Mouse (Mus musculus): ENCODE data around the gene Xlr3a.
"Not testable (repeated sequence)": the region's sequence is repeated elsewhere in the genome, so short reads cannot be mapped to it uniquely, and the experiment has no call there.

Gene Xlr3a

GRCm38 (mm10) chrX:73096941-73097508 lies at the start of gene Xlr3a:
TSS of gene Xlr3a (minus strand) at chrX:73097095.
- DNase-seq (ENCODE audit: low spot score) = peak; percentile 73

GRCm38 (mm10) chrX:73143218-73143618 lies 46.3 kb upstream of the Xlr3a start:
- not testable (repeated sequence) for DNase-seq (ENCODE audit: low spot score)

DNA sequence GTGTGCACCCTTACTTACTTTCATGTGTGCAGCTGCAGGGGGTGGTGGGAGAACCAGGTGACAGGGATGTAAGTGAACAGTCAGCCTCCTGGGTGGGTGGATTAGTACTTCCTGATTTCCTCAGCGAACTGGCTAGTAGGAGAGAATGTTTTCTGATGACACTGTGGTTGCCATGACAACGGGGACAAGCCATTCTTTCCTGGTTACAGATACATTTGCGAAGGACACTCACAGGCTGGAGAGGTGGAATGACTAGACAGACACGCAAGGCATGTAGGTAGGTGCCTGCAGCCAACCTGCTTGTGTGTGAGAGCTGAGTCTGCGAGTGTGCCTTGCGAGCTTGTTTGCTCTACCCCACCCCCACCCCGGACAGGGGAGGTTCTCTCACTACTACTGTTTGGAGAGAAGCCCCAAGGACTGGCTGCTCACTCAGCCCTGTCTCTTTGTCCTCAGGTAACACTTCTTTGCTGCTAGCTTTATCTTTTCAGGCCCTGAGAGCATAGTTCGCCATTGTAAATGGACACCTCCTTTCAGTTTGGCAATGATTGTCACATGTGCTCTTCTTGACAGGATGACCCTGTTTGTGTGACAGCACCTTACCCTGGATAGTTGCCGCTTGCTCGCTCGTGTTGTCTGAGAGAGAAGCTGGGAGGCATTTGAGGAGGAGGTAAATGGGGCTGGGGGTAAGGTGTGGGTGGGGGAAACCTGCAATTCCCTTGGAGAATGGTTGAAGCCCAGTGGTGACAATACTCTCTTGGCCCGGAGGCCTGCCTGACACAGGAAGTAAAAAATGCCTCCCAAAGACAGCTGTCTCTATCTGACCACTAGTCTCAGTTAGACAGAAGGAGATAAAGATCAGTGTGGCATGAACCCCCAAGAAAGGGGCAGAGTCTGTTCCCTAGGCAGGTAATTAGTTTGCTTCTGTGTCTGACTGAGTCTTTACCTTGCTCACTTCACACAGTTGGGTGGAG lies 26.2 kb upstream of the Xlr3a start:
- not testable (repeated sequence) for DNase-seq (ENCODE audit: low spot score)

DNA sequence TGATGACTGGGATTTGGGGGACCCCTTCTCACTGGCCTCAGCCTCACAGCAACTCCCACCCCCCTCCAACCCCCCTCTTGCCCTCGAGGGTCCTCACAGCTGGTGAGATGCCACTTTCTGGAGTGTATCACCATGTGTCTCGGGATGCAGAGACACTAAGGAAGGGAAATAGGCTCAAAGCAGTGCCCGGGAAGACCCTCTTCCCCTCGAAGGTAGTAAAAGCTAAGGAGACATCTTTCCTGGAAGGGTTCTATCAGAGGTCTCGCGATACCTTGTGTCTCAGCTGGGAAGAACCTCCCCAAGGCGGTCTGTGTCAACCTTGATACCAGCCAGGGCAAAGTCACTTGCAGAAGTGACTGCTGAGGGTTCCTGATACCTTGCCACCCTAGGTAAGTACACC lies 19.9 kb upstream of the Xlr3a start, which contains the start of gene Gm14685:
Gene Gm14685, plus strand, starts transcription at position 301 of the 400 bp plus-strand sequence.
- DNase-seq (ENCODE audit: low spot score) = not testable (repeated sequence)

- DNase-seq (ENCODE audit: low spot score) = not testable (repeated sequence)
Measured at GRCm38 (mm10) chrX:73082267-73083055, 14.4 kb downstream of the Xlr3a start, which contains the start of gene Xlr4a. TSS of gene Xlr4a (minus strand) at chrX:73082478.

GRCm38 (mm10) chrX:73066765-73067312 lies 30.1 kb downstream of the Xlr3a start:
- not testable (repeated sequence) for DNase-seq (ENCODE audit: low spot score)

GRCm38 (mm10) chrX:73064415-73064793 lies 32.5 kb downstream of the Xlr3a start, which contains the start of gene Pnma3:
TSS of gene Pnma3 (plus strand) at chrX:73064787.
- DNase-seq (ENCODE audit: low spot score) = no peak

GRCm38 (mm10) chrX:73063512-73064414 lies 33.1 kb downstream of the Xlr3a start:
- no peak for DNase-seq (ENCODE audit: low spot score)

GRCm38 (mm10) chrX:73062323-73062722 lies 34.6 kb downstream of the Xlr3a start:
- no peak for DNase-seq (ENCODE audit: low spot score)

DNA sequence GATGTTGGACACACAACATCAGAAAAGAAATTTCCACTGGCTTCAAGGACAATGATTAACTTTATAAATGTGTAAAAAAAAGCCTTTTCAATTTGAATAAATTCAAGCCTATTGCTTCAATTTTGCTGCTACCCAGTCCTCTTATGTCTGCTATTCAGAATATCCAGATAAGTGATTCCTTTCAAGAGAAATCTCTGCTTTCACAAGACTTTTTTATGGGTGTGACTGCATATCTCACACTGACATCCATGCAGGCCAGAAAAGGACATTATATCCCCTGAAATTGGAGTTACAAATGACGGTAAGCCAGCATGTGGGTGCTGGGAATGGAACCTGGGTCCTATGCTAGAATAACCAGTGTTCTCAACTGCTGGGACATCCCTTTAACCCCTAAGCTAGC lies 35.4 kb downstream of the Xlr3a start:
- DNase-seq (ENCODE audit: low spot score) = no peak

GRCm38 (mm10) chrX:73053860-73054563 lies 42.9 kb downstream of the Xlr3a start:
- DNase-seq (ENCODE audit: low spot score) = peak; percentile 88

DNA sequence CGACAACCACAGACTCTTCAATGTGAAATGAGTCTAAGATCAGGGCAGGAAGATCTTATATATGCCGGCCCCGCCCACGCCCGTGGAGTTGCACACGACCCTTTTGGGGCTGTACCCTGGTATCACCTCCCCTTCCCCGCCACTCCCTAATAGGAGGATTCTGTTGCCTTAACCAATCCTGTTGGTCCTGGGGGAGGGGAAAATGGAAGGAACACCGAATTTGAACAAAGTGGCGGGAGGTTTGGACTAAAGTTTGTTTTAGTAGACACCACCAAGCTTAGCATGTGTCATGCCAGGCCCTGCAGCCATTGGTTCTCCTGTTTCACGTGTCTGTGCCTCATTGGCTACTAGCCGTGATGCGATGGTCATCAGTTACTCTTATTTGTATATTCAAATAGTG lies 57.2 kb downstream of the Xlr3a start:
- DNase-seq (ENCODE audit: low spot score) = peak; percentile 30

DNA sequence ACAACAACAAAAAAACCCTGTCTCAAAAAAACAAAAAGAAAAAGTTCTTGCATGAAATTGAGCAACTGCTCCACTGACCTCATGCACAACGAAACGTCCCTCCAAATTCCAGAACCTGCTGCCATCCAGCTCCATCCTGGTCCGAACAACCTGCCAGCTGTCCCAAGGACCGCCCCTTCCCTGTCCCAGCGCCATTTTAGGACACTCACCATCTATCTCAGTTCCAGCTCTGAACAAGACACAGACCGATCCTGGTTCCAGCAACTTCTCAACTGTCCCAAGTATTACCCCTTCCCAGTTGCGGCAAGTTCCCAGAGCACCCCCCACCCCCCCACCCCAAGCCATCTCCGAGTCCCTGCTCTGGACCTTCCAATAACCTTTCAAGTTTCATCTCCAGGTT lies 58.1 kb downstream of the Xlr3a start:
- DNase-seq (ENCODE audit: low spot score) = no peak

GRCm38 (mm10) chrX:73037003-73037402 lies 59.9 kb downstream of the Xlr3a start, which contains the start of gene Pnma5:
TSS of gene Pnma5 (minus strand) at chrX:73037103.
- DNase-seq (ENCODE audit: low spot score) = no peak
